Comparison of ENCODE assay signal across 8 mouse cellular contexts in genomic region chrX:136245521-136246071, GRCm38 (mm10). TPM values are rescaled to one million over a fixed set of nuclear protein-coding genes. Genes with fewer than 3 reads are reported as not detected.
DNase-seq lines count a peak whose midpoint lies in the region; ATAC-seq and TF ChIP-seq lines count a peak whose summit lies in the region.

No protein-coding gene starts in this region.

- no peaks in the 10 kb centered on the region for H3K9me3 ChIP-seq in E14TG2a.4 (ENCODE audit: low read length)
- H3K9me3 ChIP-seq in heart, embryonic 10.5 days = no peaks in the 10 kb centered on the region
- H3K9me3 ChIP-seq in kidney, embryonic 14.5 days (ENCODE audit: control insufficient read depth, low read length) = no peaks in the 10 kb centered on the region

- WGBS in heart, embryonic 10.5 days = 15% methylated on average over 15 of the region's 15 CpGs
- WGBS in kidney, embryonic 14.5 days = 33% methylated on average over 15 of the region's 15 CpGs

- no peak for TF ChIP-seq CTCF in E14TG2a.4 (conservative IDR thresholded peaks at IDR 0.05; ENCODE audit: low read length)

- H3K4me2 ChIP-seq in kidney, embryonic 14.5 days (replicated peaks; ENCODE audit: low read depth, low read length) = peak overlapping the region; percentile 36

- H3K4me1 ChIP-seq in E14TG2a.4 (replicated peaks; ENCODE audit: low read depth, low read length) = no peaks in the 10 kb centered on the region
- no peaks in the 10 kb centered on the region for H3K4me1 ChIP-seq in heart, embryonic 10.5 days
- H3K4me1 ChIP-seq in kidney, embryonic 14.5 days (ENCODE audit: control insufficient read depth, insufficient read depth, low read length) = no peaks in the 10 kb centered on the region

- H3K27me3 ChIP-seq in E14TG2a.4 (ENCODE audit: insufficient read depth, low read length) = no peaks in the 10 kb centered on the region
- no peaks in the 10 kb centered on the region for H3K27me3 ChIP-seq in heart, embryonic 10.5 days (ENCODE audit: insufficient read depth, poor library complexity, severe bottlenecking)
- no peaks in the 10 kb centered on the region for H3K27me3 ChIP-seq in kidney, embryonic 14.5 days (ENCODE audit: control insufficient read depth, insufficient read depth, low read length)

- peak overlapping the region; percentile 85 for H3K4me3 ChIP-seq in E14TG2a.4 (replicated peaks; ENCODE audit: low read length)
- peak overlapping the region; percentile 64 for H3K4me3 ChIP-seq in heart, embryonic 10.5 days
- H3K4me3 ChIP-seq in kidney, embryonic 14.5 days (ENCODE audit: low read length) = peak overlapping the region; percentile 62

- peaks cover 18% of the 10 kb centered on the region for H3K36me3 ChIP-seq in E14TG2a.4 (ENCODE audit: insufficient read depth, low read length)
- H3K36me3 ChIP-seq in heart, embryonic 10.5 days = peaks cover 12% of the 10 kb centered on the region; the same call in 1 of the 2 replicates
- H3K36me3 ChIP-seq in kidney, embryonic 14.5 days (ENCODE audit: control insufficient read depth, insufficient read depth, low read length) = peaks cover 4% of the 10 kb centered on the region; the same call in 1 of the 2 replicates

- peak overlapping the region; percentile 91 for H3K27ac ChIP-seq in heart, embryonic 10.5 days
- H3K27ac ChIP-seq in kidney, embryonic 14.5 days (ENCODE audit: low read depth, low read length) = peak overlapping the region; percentile 68; the same call in 1 of the 2 replicates

- peak; percentile 87 for ATAC-seq in kidney, embryonic 14.5 days (ENCODE audit: low FRiP score, low TSS enrichment)

- peak overlapping the region; percentile 72 for H3K9ac ChIP-seq in kidney, embryonic 14.5 days (ENCODE audit: low read depth, low read length)

- peak; percentile 31 for DNase-seq in 3134 (ENCODE audit: extremely low read depth, insufficient read length, low spot score)
- DNase-seq in cerebellum, postnatal 14 days = peak; percentile 42 to 55
- no peak for DNase-seq in heart, embryonic 10.5 days (ENCODE audit: low spot score)
- peak; percentile 26 for DNase-seq in lung, postnatal 10 days
- DNase-seq in right cerebral cortex, postnatal 4 days = peak; percentile 25
- DNase-seq in c-Kit-positive CD71-positive TER-119-positive erythroid progenitor cells, embryonic 14.5 days (ENCODE audit: low spot score) = no peak

RNA-seq across cellular contexts. Expression of gene Tceal9, which starts 0.7 kb away (rescaled TPM):
- 514 and 610 TPM in 2 replicates for polyA plus RNA-seq in heart, embryonic 10.5 days (2016; fragmentation: Nextera tagmentation; extraction: Ambion mirVana)
- 510 and 726 TPM in 2 replicates for polyA plus RNA-seq in kidney, embryonic 14.5 days (2014; fragmentation: Nextera tagmentation; extraction: Ambion mirVana)

RNA-seq across cellular contexts. Expression of gene Bex3, which starts 24.5 kb away (rescaled TPM):
- 809 and 1,033 TPM in 2 replicates for polyA plus RNA-seq in heart, embryonic 10.5 days (2016; fragmentation: Nextera tagmentation; extraction: Ambion mirVana)
- 502 and 608 TPM in 2 replicates for polyA plus RNA-seq in kidney, embryonic 14.5 days (2014; fragmentation: Nextera tagmentation; extraction: Ambion mirVana)

RNA-seq across cellular contexts. Expression of gene Bex1, which starts 30.3 kb away (rescaled TPM):
- 197 and 260 TPM in 2 replicates for polyA plus RNA-seq in heart, embryonic 10.5 days (2016; fragmentation: Nextera tagmentation; extraction: Ambion mirVana)
- 70.5 and 71.0 TPM in 2 replicates for polyA plus RNA-seq in kidney, embryonic 14.5 days (2014; fragmentation: Nextera tagmentation; extraction: Ambion mirVana)

RNA-seq across cellular contexts. Expression of gene Tceal7, which starts 31.0 kb away (rescaled TPM):
- 2.5 and 3.5 TPM in 2 replicates for polyA plus RNA-seq in heart, embryonic 10.5 days (2016; fragmentation: Nextera tagmentation; extraction: Ambion mirVana)
- polyA plus RNA-seq in kidney, embryonic 14.5 days (2014; fragmentation: Nextera tagmentation; extraction: Ambion mirVana) = 0.23 and 0.34 TPM in 2 replicates

RNA-seq across cellular contexts. Expression of gene Tceal5, which starts 41.9 kb away (rescaled TPM):
- 9.6 and 11.1 TPM in 2 replicates for polyA plus RNA-seq in heart, embryonic 10.5 days (2016; fragmentation: Nextera tagmentation; extraction: Ambion mirVana)
- 0.41 and 1.5 TPM in 2 replicates for polyA plus RNA-seq in kidney, embryonic 14.5 days (2014; fragmentation: Nextera tagmentation; extraction: Ambion mirVana)

Comparison
In these comparisons a context has a peak if more than half of its experiments do, and no peak if none do; other contexts are left out.
1. DNase-seq: peak in 3134 (single experiment), cerebellum, postnatal 14 days (2 of 2), lung, postnatal 10 days (single experiment) and right cerebral cortex, postnatal 4 days (single experiment); none in heart, embryonic 10.5 days (single experiment) and c-Kit-positive CD71-positive TER-119-positive erythroid progenitor cells, embryonic 14.5 days (single experiment).
2. Peak in every context shown above with its lines, with median percentiles within 50 percentile points of each other: H3K4me3 ChIP-seq.